Mouse (Mus musculus) MEL (cell line): ENCODE data around the gene Svs5. TPM values are rescaled to one million over a fixed set of nuclear protein-coding genes. Genes with fewer than 3 reads are reported as not detected.

Source experiments
- DNase-seq: peaks from one replicate; pipeline ENCODE4 v3.0.0; 2011; ENCODE audit warnings: low read depth, low spot score
- H3K27ac ChIP-seq: 2 replicates; pipeline ENCODE4 v1.5.1; 2012; ENCODE audit warnings: low read depth, mild to moderate bottlenecking, control low read depth, low read length, moderate library complexity; ENCODE audit not compliant: control insufficient read depth
- H3K27me3 ChIP-seq, 2 experiments: fragments of 150-350 bp in 1 of 2; sonication (generic) in 1 of 2; 2 replicates each; pipeline ENCODE4 v1.6.1; 2012; ENCODE audit warnings: low read length in 2 of 2, mild to moderate bottlenecking in 2 of 2, improper control_type of control experiment in 1 of 2, moderate library complexity in 1 of 2; ENCODE audit not compliant: insufficient read depth in 2 of 2, control insufficient read depth in 1 of 2
- H3K36me3 ChIP-seq, 2 experiments: 2 replicates each; pipeline ENCODE4 v1.6.1; 2012 to 2014; ENCODE audit warnings: low read length in 2 of 2, improper control_type of control experiment in 1 of 2, inconsistent platforms in 1 of 2, mild to moderate bottlenecking in 1 of 2; ENCODE audit not compliant: insufficient read depth in 2 of 2, control insufficient read depth in 1 of 2
- H3K4me1 ChIP-seq, 2 experiments: fragments of 150-350 bp in 1 of 2; sonication (generic) in 1 of 2; 2 replicates each; pipeline ENCODE4 v1.6.1; 2012; ENCODE audit warnings: low read length in 2 of 2, improper control_type of control experiment in 1 of 2, mild to moderate bottlenecking in 1 of 2; ENCODE audit not compliant: insufficient read depth in 2 of 2, control insufficient read depth in 1 of 2
- H3K4me3 ChIP-seq, 2 experiments: fragments of 150-350 bp in 1 of 2; sonication (generic) in 1 of 2; 2 replicates each; pipeline ENCODE4 v1.5.1; 2012; ENCODE audit warnings: low read depth in 2 of 2, low read length in 2 of 2, mild to moderate bottlenecking in 2 of 2, moderate library complexity in 2 of 2, control low read depth in 1 of 2, improper control_type of control experiment in 1 of 2; ENCODE audit not compliant: control insufficient read depth in 1 of 2, insufficient read depth in 1 of 2
- H3K79me2 ChIP-seq: 2 replicates; pipeline ENCODE4 v1.6.1; 2012; ENCODE audit warnings: mild to moderate bottlenecking, low read length, moderate library complexity; ENCODE audit not compliant: control insufficient read depth, poor library complexity, insufficient read depth
- H3K9ac ChIP-seq: 2 replicates; pipeline ENCODE4 v1.6.1; 2012; ENCODE audit warnings: low read depth, mild to moderate bottlenecking, control low read depth, low read length, moderate library complexity; ENCODE audit not compliant: control insufficient read depth, poor library complexity, severe bottlenecking
- H3K9me3 ChIP-seq: fragments of 150-350 bp; sonication (generic); replicated peaks from 2 replicates; pipeline ENCODE4 v1.6.1; 2012; ENCODE audit warnings: mild to moderate bottlenecking, low read length, improper control_type of control experiment, moderate library complexity; ENCODE audit not compliant: insufficient read depth
- CHD2 ChIP-seq: IDR thresholded peaks from 2 replicates; pipeline ENCODE4 v1.6.1; 2011; ENCODE audit warnings: low read length, improper control_type of control experiment
- CTCF ChIP-seq, 3 experiments: IDR thresholded peaks in 2 of 3; conservative IDR thresholded peaks in 1 of 3; 2 replicates each; pipeline ENCODE4 v1.5.1; 2011 to 2012; ENCODE audit warnings: low read length in 3 of 3, low read depth in 2 of 3, mild to moderate bottlenecking in 2 of 3, improper control_type of control experiment in 1 of 3, inconsistent platforms in 1 of 3, mixed read lengths in 1 of 3, moderate library complexity in 1 of 3; ENCODE audit not compliant: control insufficient read depth in 1 of 3, insufficient read depth in 1 of 3, poor library complexity in 1 of 3, severe bottlenecking in 1 of 3
- E2F4 ChIP-seq: IDR thresholded peaks from 2 replicates; pipeline ENCODE4 v1.6.1; 2011; ENCODE audit warnings: low read depth, low read length, improper control_type of control experiment, borderline replicate concordance
- ELF1 ChIP-seq: IDR thresholded peaks from 2 replicates; pipeline ENCODE4 v1.6.1; 2014; ENCODE audit warnings: low read depth, mild to moderate bottlenecking, inconsistent platforms, low read length, improper control_type of control experiment, moderate library complexity
- ETS1 ChIP-seq: IDR thresholded peaks from 2 replicates; pipeline ENCODE4 v1.6.1; 2012; ENCODE audit warnings: low read depth, mild to moderate bottlenecking, inconsistent platforms, low read length, improper control_type of control experiment, moderate library complexity
- GABPA ChIP-seq: IDR thresholded peaks from 2 replicates; pipeline ENCODE4 v1.6.1; 2012; ENCODE audit warnings: low read depth, mild to moderate bottlenecking, inconsistent platforms, low read length, improper control_type of control experiment, moderate library complexity
- HCFC1 ChIP-seq: IDR thresholded peaks from 2 replicates; pipeline ENCODE4 v1.6.1; 2012; ENCODE audit warnings: low read depth, mild to moderate bottlenecking, inconsistent platforms, low read length, improper control_type of control experiment, moderate library complexity
- KAT2A ChIP-seq: conservative IDR thresholded peaks from 2 replicates; pipeline ENCODE4 v1.6.1; 2012; ENCODE audit warnings: low read depth, low read length, improper control_type of control experiment, inconsistent platforms
- MAFK ChIP-seq: IDR thresholded peaks from 2 replicates; pipeline ENCODE4 v1.6.1; 2011; ENCODE audit warnings: low read depth, mild to moderate bottlenecking, low read length, improper control_type of control experiment, borderline replicate concordance
- MAZ ChIP-seq: IDR thresholded peaks from 2 replicates; pipeline ENCODE4 v1.6.1; 2012; ENCODE audit warnings: low read depth, mild to moderate bottlenecking, inconsistent platforms, low read length, improper control_type of control experiment
- POLR2AphosphoS2 ChIP-seq: IDR thresholded peaks from 2 replicates; pipeline ENCODE4 v1.6.1; 2011; ENCODE audit warnings: low read length, improper control_type of control experiment
- RAD21 ChIP-seq: IDR thresholded peaks from 2 replicates; pipeline ENCODE4 v1.6.1; 2011; ENCODE audit warnings: mild to moderate bottlenecking, low read depth, low read length, improper control_type of control experiment
- RCOR1 ChIP-seq: IDR thresholded peaks from 2 replicates; pipeline ENCODE4 v1.6.1; 2012; ENCODE audit warnings: low read depth, mild to moderate bottlenecking, inconsistent platforms, low read length, improper control_type of control experiment
- SIN3A ChIP-seq: IDR thresholded peaks from 2 replicates; pipeline ENCODE4 v1.6.1; 2012; ENCODE audit warnings: low read length, improper control_type of control experiment, inconsistent platforms
- SMC3 ChIP-seq: IDR thresholded peaks from 2 replicates; pipeline ENCODE4 v1.6.1; 2011; ENCODE audit warnings: low read depth, low read length, improper control_type of control experiment
- TAL1 ChIP-seq: IDR thresholded peaks from 2 replicates; pipeline ENCODE4 v1.6.1; 2012; ENCODE audit warnings: mild to moderate bottlenecking, inconsistent platforms, low read length, moderate library complexity, mixed read lengths
- TBP ChIP-seq: IDR thresholded peaks from 2 replicates; pipeline ENCODE4 v1.8.0; 2011; ENCODE audit warnings: low read depth, low read length, improper control_type of control experiment
- USF2 ChIP-seq, 2 experiments: IDR thresholded peaks; 2 replicates each; pipeline ENCODE4 v1.6.1; 2011 to 2012; ENCODE audit warnings: improper control_type of control experiment in 2 of 2, low read length in 2 of 2, borderline replicate concordance in 1 of 2, inconsistent platforms in 1 of 2, low read depth in 1 of 2, mild to moderate bottlenecking in 1 of 2; ENCODE audit not compliant: insufficient read depth in 1 of 2
- ZC3H11A ChIP-seq: IDR thresholded peaks from 2 replicates; pipeline ENCODE4 v1.6.1; 2012; ENCODE audit warnings: low read depth, mild to moderate bottlenecking, inconsistent platforms, low read length, improper control_type of control experiment
- ZKSCAN1 ChIP-seq: IDR thresholded peaks from 2 replicates; pipeline ENCODE4 v1.6.1; 2012; ENCODE audit warnings: low read depth, mild to moderate bottlenecking, inconsistent platforms, low read length, improper control_type of control experiment, moderate library complexity
- polyA plus RNA-seq, 2 experiments: library from polyadenylated mRNA; stranded (reverse) in 1 of 2; unstranded in 1 of 2; fragments of >175 nt in 1 of 2; fragments of >200 nt in 1 of 2; gene quantifications; 2 replicates each; pipeline versions ENCODE4 v1.2.1 to v1.2.4; 2012; ENCODE audit warnings: low replicate concordance in 2 of 2, low read depth in 1 of 2; ENCODE audit not compliant: insufficient read length in 2 of 2, insufficient read depth in 1 of 2, missing spikeins in 1 of 2
- total RNA-seq: library from RNA; depleted of rRNA; stranded (reverse); fragments of 300-350 nt; gene quantifications from 2 replicates; pipeline ENCODE4 v1.2.3, GENCODE M21; 2012

Gene Svs5
- total and polyA plus RNA-seq, 3 experiments = not detected

GRCm38 (mm10) chr2:164360974-164361657 is 28.6 kb downstream of the Svs5 start:
- Histone ChIP-seq H3K9ac (no peak overlapping the region), H3K79me2 (no peaks in the 10 kb centered on the region), H3K4me3 (no peak overlapping the region), H3K4me1 (peaks cover 0 to 3% of the 10 kb centered on the region in 2 experiments; a peak in 1 of 4 replicates), H3K36me3 (peaks cover 0 to 2% of the 10 kb centered on the region in 2 experiments; a peak in 1 of 4 replicates), H3K27me3 (no peaks in the 10 kb centered on the region; a peak in 2 of 4 replicates), H3K9me3 (no peaks in the 10 kb centered on the region), H3K27ac (no peak overlapping the region)
- no peak for TF ChIP-seq HCFC1
- TF ChIP-seq MAFK = peak; percentile 81
- TF ChIP-seq ETS1 = peak; percentile 84
- no peak for TF ChIP-seq CHD2
- DNase-seq = peak; percentile 12

DNA sequence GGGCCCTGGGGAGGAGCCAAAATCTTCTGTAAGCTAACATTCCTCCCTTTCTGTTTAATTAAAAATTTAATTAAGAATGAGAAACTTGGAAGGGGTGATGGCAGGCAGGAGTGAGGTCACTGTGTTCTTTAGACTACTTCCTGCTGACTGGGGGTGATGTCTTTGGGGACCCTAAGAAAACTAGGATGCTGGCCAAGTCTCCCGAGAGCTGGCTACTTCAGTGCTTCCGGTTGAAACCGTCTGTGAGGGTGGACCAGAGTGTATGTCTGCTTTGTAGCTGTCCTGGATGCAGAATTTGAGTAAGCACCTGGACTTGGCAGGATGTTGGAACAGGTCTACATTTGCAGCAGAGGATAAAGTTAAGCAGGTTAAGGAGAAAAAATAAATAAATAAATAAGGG is 34.4 kb downstream of the Svs5 start:
- Histone ChIP-seq H3K79me2 (no peaks in the 10 kb centered on the region), H3K4me1 (no peaks in the 10 kb centered on the region), H3K9me3 (no peaks in the 10 kb centered on the region), H3K36me3 (no peaks in the 10 kb centered on the region), H3K27ac (no peak overlapping the region), H3K4me3 (no peak overlapping the region), H3K9ac (no peak overlapping the region), H3K27me3 (peaks cover 1 to 3% of the 10 kb centered on the region in 2 experiments; a peak in 2 of 4 replicates)
- no peak for DNase-seq
- no peak for TF ChIP-seq USF2 (IDR thresholded peaks at IDR 0.05; ENCODE audit: borderline replicate concordance in 1 of 2, insufficient read depth in 1 of 2, low read depth in 1 of 2, low read length in 2 of 2)
- no peak for TF ChIP-seq RAD21
- TF ChIP-seq ELF1 = no peak
- TF ChIP-seq TBP = no peak
- TF ChIP-seq RCOR1 = no peak
- TF ChIP-seq HCFC1 = no peak
- no peak for TF ChIP-seq SMC3
- TF ChIP-seq CTCF (IDR thresholded peaks at IDR 0.05 in 2 of 3, conservative IDR thresholded peaks at IDR 0.05 in 1 of 3; ENCODE audit: control insufficient read depth in 1 of 3, insufficient read depth in 1 of 3, low read depth in 2 of 3, low read length in 3 of 3, poor library complexity in 1 of 3, severe bottlenecking in 1 of 3) = no peak

- no peak overlapping the region for H3K27ac ChIP-seq
- DNase-seq = no peak
- H3K27me3 ChIP-seq = peaks cover 3% of the 10 kb centered on the region in 2 experiments; a peak in 3 of 4 replicates
- H3K9ac ChIP-seq = no peak overlapping the region
- TF ChIP-seq TAL1 (no peak), USF2 (IDR thresholded peaks at IDR 0.05; ENCODE audit: borderline replicate concordance in 1 of 2, insufficient read depth in 1 of 2, low read depth in 1 of 2, low read length in 2 of 2) (no peak), SIN3A (no peak), ZKSCAN1 (no peak), HCFC1 (no peak), MAZ (no peak), GABPA (no peak), KAT2A (no peak), ETS1 (no peak), POLR2AphosphoS2 (no peak), ZC3H11A (no peak), SMC3 (no peak), E2F4 (no peak), RCOR1 (no peak)
- no peaks in the 10 kb centered on the region for H3K4me1 ChIP-seq
- H3K36me3 ChIP-seq = no peaks in the 10 kb centered on the region
- no peak overlapping the region for H3K4me3 ChIP-seq
- no peaks in the 10 kb centered on the region for H3K9me3 ChIP-seq
- no peaks in the 10 kb centered on the region for H3K79me2 ChIP-seq
Measured at GRCm38 (mm10) chr2:164368620-164369105, 36.1 kb downstream of the Svs5 start.
